Mouse (Mus musculus): ENCODE measurements around the gene Gse1. TPM values are rescaled to one million over a fixed set of nuclear protein-coding genes. Genes with fewer than 3 reads are reported as not detected.

Gse1 gene
- polyA plus RNA-seq, 1 experiment from 2014 or later = 20.7 TPM

DNA sequence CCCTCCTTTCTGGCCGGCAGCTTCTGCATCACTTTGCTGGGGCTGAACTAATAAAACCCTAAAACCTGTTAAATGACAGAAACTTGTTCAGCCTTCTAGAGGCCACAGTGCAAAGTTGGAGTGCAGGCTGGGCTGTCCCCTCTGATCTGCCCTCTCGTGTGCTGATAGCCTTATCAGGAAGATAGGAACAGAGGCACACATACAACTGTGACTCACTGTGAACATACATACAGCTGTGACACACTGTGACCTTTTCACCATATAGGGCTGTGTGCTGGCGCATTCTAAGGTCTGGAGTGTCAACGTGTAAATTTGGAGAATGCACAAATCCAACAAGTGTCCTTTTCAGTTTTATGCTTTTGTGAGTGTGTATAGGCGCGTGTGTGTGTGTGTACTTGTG, 226.1 kb downstream of the Gse1 start:
- Histone ChIP-seq H3K9me3 (ENCODE audit: control insufficient read depth, low read length) (no peaks in the 10 kb centered on the region), H3K27me3 (ENCODE audit: control insufficient read depth, insufficient read depth, low read length) (no peaks in the 10 kb centered on the region; the same call in 1 of the 2 replicates), H3K9ac (ENCODE audit: low read length) (no peak overlapping the region), H3K27ac (ENCODE audit: low read depth, low read length) (no peak overlapping the region), H3K4me1 (ENCODE audit: control insufficient read depth, insufficient read depth, low read length) (peaks cover 28% of the 10 kb centered on the region), H3K4me3 (ENCODE audit: low read depth, low read length) (no peak overlapping the region), H3K36me3 (ENCODE audit: control insufficient read depth, insufficient read depth, low read length) (no peaks in the 10 kb centered on the region), H3K4me2 (no peak overlapping the region)
- 73% methylated on average over 6 of the region's 6 CpGs for WGBS
- ATAC-seq (ENCODE audit: low FRiP score) (no peak), DNase-seq (ENCODE audit: low spot score, missing footprints) (no peak)

DNA sequence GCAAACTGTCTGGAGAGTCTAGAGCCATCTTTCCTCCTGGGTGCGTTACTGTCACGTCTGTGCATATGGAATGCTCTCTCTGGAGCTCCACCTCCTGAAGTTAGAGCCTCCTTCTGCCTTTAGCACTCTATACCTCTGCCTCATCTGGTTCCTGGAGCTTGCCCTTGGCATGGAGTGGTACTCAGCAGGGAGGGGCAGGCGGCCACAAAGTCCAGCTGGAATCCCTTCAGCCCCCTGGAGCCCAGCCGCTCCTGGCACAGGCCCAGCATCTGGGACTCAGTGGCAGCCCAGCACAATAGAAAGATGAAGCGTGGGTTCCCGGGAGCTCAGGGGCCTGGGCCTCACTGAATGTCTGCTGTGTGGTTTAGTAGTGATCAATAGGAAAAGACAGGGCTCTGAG, 232.1 kb downstream of the Gse1 start:
- Histone ChIP-seq H3K36me3 (ENCODE audit: control insufficient read depth, insufficient read depth, low read length) (no peaks in the 10 kb centered on the region), H3K9me3 (ENCODE audit: control insufficient read depth, low read length) (no peaks in the 10 kb centered on the region), H3K9ac (ENCODE audit: low read length) (no peak overlapping the region), H3K4me3 (ENCODE audit: low read depth, low read length) (no peak overlapping the region), H3K27ac (ENCODE audit: low read depth, low read length) (peak overlapping the region; percentile 5; the same call in 1 of the 2 replicates), H3K4me1 (ENCODE audit: control insufficient read depth, insufficient read depth, low read length) (peaks cover 35% of the 10 kb centered on the region), H3K27me3 (ENCODE audit: control insufficient read depth, insufficient read depth, low read length) (no peaks in the 10 kb centered on the region), H3K4me2 (no peak overlapping the region)
- WGBS = 54% methylated on average over 6 of the region's 6 CpGs
- ATAC-seq (ENCODE audit: low FRiP score) (no peak), DNase-seq (ENCODE audit: low spot score, missing footprints) (no peak)

DNA sequence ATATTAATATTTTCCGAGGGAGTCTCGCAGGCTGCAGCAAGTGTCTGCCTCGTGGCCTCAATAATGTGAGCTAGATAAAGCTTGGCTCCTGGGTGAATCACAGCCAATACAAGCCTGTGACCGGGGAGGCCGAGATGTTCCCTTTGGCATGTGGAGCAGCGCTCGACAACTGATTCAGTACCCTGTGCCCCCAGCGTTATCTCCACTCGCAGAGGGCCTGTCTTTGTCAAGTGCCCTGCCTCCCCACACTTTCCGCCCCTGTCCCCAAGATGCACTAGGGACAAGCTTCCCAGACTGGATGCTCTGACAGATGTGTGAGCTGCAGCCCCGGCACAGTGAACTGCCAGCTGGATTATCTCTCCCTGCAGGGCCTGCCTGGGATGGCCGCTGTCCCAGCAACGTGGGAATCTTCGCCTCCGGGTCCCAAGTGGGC, 233.9 kb downstream of the Gse1 start:
- WGBS = 24% methylated on average over 15 of the region's 15 CpGs
- Histone ChIP-seq H3K9me3 (ENCODE audit: control insufficient read depth, low read length) (no peaks in the 10 kb centered on the region), H3K4me1 (ENCODE audit: control insufficient read depth, insufficient read depth, low read length) (peaks cover 28% of the 10 kb centered on the region), H3K27ac (ENCODE audit: low read depth, low read length) (peak overlapping the region; percentile 57), H3K27me3 (ENCODE audit: control insufficient read depth, insufficient read depth, low read length) (no peaks in the 10 kb centered on the region), H3K9ac (ENCODE audit: low read length) (no peak overlapping the region), H3K36me3 (ENCODE audit: control insufficient read depth, insufficient read depth, low read length) (no peaks in the 10 kb centered on the region), H3K4me2 (no peak overlapping the region), H3K4me3 (ENCODE audit: low read depth, low read length) (no peak overlapping the region)
- DNase-seq (ENCODE audit: low spot score, missing footprints) (no peak), ATAC-seq (ENCODE audit: low FRiP score) (no peak; the same call in 1 of the 2 replicates)

DNA sequence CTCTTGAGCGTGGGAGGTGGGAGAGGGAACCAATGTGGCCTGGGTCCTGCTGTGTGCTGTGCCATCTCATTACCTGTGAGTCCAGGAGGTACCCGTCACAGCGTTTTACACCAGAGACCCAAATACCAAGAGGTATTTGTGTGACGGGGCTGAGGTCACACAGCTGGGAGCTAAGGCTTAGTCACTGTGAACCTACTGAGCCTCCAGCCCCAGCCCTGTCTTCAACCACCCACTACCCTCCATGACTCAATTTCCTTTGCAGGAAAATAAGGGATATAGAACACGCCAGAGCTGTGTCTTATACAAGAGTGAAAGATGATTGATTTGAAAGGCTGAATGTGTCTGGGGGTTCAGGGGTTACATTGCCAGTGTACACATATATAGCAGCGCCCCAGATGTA, 234.4 kb downstream of the Gse1 start:
- Histone ChIP-seq H3K36me3 (ENCODE audit: control insufficient read depth, insufficient read depth, low read length) (no peaks in the 10 kb centered on the region), H3K4me1 (ENCODE audit: control insufficient read depth, insufficient read depth, low read length) (peaks cover 28% of the 10 kb centered on the region), H3K4me3 (ENCODE audit: low read depth, low read length) (no peak overlapping the region), H3K4me2 (no peak overlapping the region), H3K27ac (ENCODE audit: low read depth, low read length) (peak overlapping the region; percentile 57), H3K9ac (ENCODE audit: low read length) (no peak overlapping the region), H3K27me3 (ENCODE audit: control insufficient read depth, insufficient read depth, low read length) (no peaks in the 10 kb centered on the region), H3K9me3 (ENCODE audit: control insufficient read depth, low read length) (no peaks in the 10 kb centered on the region)
- no peak for ATAC-seq (ENCODE audit: low FRiP score)
- no peak for DNase-seq (ENCODE audit: low spot score, missing footprints)
- 83% methylated on average over 6 of the region's 6 CpGs for WGBS

DNA sequence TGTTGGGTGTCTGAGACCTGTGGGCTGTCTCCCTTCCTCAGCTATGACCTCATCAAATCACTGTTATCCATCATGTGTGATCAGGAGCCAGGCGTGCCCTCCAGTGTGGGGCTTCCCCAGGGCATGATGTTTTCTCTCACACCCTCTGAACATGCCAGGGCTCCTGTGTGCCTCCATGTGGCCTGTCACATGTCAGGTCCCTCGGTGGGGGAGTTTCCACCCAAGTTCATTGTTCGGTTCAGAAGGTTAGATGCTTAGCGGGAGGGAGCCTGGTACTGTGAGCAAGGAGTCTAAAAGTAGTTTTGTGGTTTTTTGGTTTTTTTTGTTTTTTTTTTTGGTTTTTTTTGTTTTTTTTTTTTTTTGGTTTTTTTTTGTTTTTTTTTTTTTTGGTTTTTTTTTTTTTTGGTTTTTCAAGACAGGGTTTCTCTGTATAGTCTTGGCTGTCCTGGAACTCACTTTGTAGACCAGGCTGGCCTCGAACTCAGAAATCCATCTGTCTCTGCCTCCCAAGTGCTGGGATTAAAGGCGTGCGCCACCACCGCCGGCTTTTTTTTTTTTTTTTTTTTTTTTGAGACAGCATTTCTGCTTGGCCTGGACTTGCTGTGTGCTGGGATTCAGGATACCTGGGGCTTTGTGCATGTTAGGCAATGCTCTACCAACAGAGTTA, 235.8 kb downstream of the Gse1 start:
- Histone ChIP-seq H3K27me3 (ENCODE audit: control insufficient read depth, insufficient read depth, low read length) (no peaks in the 10 kb centered on the region), H3K36me3 (ENCODE audit: control insufficient read depth, insufficient read depth, low read length) (no peaks in the 10 kb centered on the region), H3K4me3 (ENCODE audit: low read depth, low read length) (no peak overlapping the region), H3K9ac (ENCODE audit: low read length) (no peak overlapping the region), H3K9me3 (ENCODE audit: control insufficient read depth, low read length) (no peaks in the 10 kb centered on the region), H3K4me1 (ENCODE audit: control insufficient read depth, insufficient read depth, low read length) (peaks cover 28% of the 10 kb centered on the region), H3K4me2 (no peak overlapping the region), H3K27ac (ENCODE audit: low read depth, low read length) (no peak overlapping the region)
- ATAC-seq (ENCODE audit: low FRiP score) (peak; percentile 15; the same call in 1 of the 2 replicates), DNase-seq (ENCODE audit: low spot score, missing footprints) (no peak)
- 95% methylated on average over 9 of the region's 9 CpGs for WGBS

DNA sequence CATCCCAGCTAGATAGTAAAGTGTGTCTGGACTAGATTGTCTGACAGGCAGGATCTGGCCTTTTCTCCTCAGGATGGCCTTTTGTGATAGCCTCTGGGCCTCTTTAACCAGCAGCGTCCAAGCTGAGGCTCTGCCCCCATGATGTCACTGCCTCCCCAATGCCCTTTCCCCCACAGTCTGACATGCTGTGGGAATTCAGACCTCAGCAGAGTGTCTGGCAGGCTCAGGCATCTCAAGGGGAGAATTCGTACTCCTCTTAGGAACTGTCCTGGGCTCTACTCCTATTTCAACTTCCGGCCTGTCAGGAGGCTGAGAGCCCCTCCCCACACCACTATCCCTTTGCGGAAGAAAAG, 236.3 kb downstream of the Gse1 start:
- H3K9ac ChIP-seq (ENCODE audit: low read length) = no peak overlapping the region
- H3K36me3 ChIP-seq (ENCODE audit: control insufficient read depth, insufficient read depth, low read length) = no peaks in the 10 kb centered on the region
- H3K4me1 ChIP-seq (ENCODE audit: control insufficient read depth, insufficient read depth, low read length) = peaks cover 28% of the 10 kb centered on the region
- H3K27me3 ChIP-seq (ENCODE audit: control insufficient read depth, insufficient read depth, low read length) = no peaks in the 10 kb centered on the region
- DNase-seq (ENCODE audit: low spot score, missing footprints) (no peak), ATAC-seq (ENCODE audit: low FRiP score) (no peak)
- H3K4me3 ChIP-seq (ENCODE audit: low read depth, low read length) = no peak overlapping the region
- no peaks in the 10 kb centered on the region for H3K9me3 ChIP-seq (ENCODE audit: control insufficient read depth, low read length)
- no peak overlapping the region for H3K27ac ChIP-seq (ENCODE audit: low read depth, low read length)
- H3K4me2 ChIP-seq = no peak overlapping the region
- WGBS = 69% methylated on average over 4 of the region's 4 CpGs

DNA sequence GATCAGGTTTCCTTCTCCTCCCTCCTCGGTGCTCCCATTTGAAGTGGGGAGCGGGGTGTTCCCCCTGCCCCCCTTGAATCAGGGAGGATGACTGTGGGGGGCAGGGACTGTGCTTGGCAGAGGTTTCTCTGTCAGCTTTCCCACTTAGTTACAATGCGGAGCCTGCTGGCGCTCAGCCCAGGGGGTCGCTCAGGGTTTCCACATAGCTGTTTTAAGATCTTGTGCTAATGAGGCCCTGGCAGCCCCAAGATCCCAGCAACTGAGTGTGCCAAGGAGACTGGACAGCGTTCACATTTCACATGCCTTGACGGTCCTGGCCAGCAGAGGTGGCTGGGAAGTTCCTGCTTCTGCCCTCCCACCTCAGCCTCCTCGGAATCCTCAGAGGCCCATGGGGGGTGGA, 237.5 kb downstream of the Gse1 start:
- Histone ChIP-seq H3K36me3 (ENCODE audit: control insufficient read depth, insufficient read depth, low read length) (no peaks in the 10 kb centered on the region), H3K4me1 (ENCODE audit: control insufficient read depth, insufficient read depth, low read length) (peaks cover 21% of the 10 kb centered on the region), H3K9ac (ENCODE audit: low read length) (no peak overlapping the region), H3K4me2 (no peak overlapping the region), H3K27ac (ENCODE audit: low read depth, low read length) (no peak overlapping the region), H3K4me3 (ENCODE audit: low read depth, low read length) (no peak overlapping the region), H3K9me3 (ENCODE audit: control insufficient read depth, low read length) (no peaks in the 10 kb centered on the region), H3K27me3 (ENCODE audit: control insufficient read depth, insufficient read depth, low read length) (no peaks in the 10 kb centered on the region)
- no peak for ATAC-seq (ENCODE audit: low FRiP score)
- 22% methylated on average over 8 of the region's 8 CpGs for WGBS
- no peak for DNase-seq (ENCODE audit: low spot score, missing footprints)

DNA sequence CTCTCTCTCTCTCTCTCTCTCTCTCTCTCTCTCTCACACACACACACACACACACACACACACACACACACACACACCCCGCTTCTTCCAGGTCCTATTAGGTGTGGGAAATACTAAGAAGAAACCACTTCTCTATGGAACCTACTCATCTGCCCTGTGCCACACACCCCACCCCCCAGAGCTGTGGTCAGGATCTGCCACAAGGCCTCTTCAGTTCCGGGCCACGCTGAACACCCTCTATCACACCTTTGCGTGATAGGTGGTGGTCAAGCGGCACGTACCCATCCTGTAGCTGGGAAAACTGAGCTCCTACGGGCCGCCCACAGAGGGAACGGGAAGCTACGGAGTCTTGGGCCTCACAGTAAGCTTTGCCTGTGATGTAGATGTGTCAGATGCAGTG, 238.0 kb downstream of the Gse1 start:
- Histone ChIP-seq H3K9ac (ENCODE audit: low read length) (no peak overlapping the region), H3K9me3 (ENCODE audit: control insufficient read depth, low read length) (no peaks in the 10 kb centered on the region), H3K36me3 (ENCODE audit: control insufficient read depth, insufficient read depth, low read length) (no peaks in the 10 kb centered on the region), H3K4me3 (ENCODE audit: low read depth, low read length) (no peak overlapping the region), H3K27ac (ENCODE audit: low read depth, low read length) (no peak overlapping the region), H3K27me3 (ENCODE audit: control insufficient read depth, insufficient read depth, low read length) (no peaks in the 10 kb centered on the region), H3K4me2 (no peak overlapping the region), H3K4me1 (ENCODE audit: control insufficient read depth, insufficient read depth, low read length) (peaks cover 24% of the 10 kb centered on the region)
- 56% methylated on average over 10 of the region's 10 CpGs for WGBS
- ATAC-seq (ENCODE audit: low FRiP score) (no peak), DNase-seq (ENCODE audit: low spot score, missing footprints) (no peak)

DNA sequence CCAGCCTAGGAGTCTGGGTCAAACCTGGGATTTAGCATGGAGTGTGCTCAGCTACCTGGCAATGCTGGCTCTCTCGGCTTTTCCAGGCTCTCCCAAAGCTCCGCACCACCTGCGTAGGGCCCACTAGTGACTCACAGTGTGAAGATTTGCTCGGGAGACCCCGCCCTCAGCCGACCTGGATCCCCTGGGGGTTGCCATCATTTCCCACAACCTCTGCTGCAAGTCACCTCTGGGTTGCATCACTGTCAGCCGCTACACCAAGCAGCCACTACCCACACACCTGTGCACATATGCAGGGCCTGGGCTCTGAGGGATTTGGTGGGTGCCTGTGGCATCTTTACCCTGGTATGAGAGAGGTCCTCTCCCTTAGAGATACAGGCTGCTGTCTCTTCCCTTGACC, 239.3 kb downstream of the Gse1 start:
- WGBS = 88% methylated on average over 7 of the region's 7 CpGs
- H3K4me1 ChIP-seq (ENCODE audit: control insufficient read depth, insufficient read depth, low read length) = peaks cover 25% of the 10 kb centered on the region
- H3K4me3 ChIP-seq (ENCODE audit: low read depth, low read length) = no peak overlapping the region
- H3K27me3 ChIP-seq (ENCODE audit: control insufficient read depth, insufficient read depth, low read length) = no peaks in the 10 kb centered on the region
- no peak overlapping the region for H3K9ac ChIP-seq (ENCODE audit: low read length)
- no peaks in the 10 kb centered on the region for H3K9me3 ChIP-seq (ENCODE audit: control insufficient read depth, low read length)
- no peaks in the 10 kb centered on the region for H3K36me3 ChIP-seq (ENCODE audit: control insufficient read depth, insufficient read depth, low read length)
- no peak overlapping the region for H3K27ac ChIP-seq (ENCODE audit: low read depth, low read length)
- DNase-seq (ENCODE audit: low spot score, missing footprints) (no peak), ATAC-seq (ENCODE audit: low FRiP score) (no peak)
- no peak overlapping the region for H3K4me2 ChIP-seq
